Mouse (Mus musculus): ENCODE results near the gene Itga7.

- no peak for TF ChIP-seq CTCF (IDR thresholded peaks at IDR 0.05 in 2 of 3, conservative IDR thresholded peaks at IDR 0.05 in 1 of 3; ENCODE audit: control insufficient read depth in 1 of 3, insufficient read depth in 1 of 3, low read depth in 2 of 3, low read length in 3 of 3, poor library complexity in 1 of 3, severe bottlenecking in 1 of 3)
- no peak for TF ChIP-seq MEF2A (IDR thresholded peaks at IDR 0.05; ENCODE audit: extremely low read depth, insufficient replicate concordance, low read depth, low read length, poor library complexity, severe bottlenecking)
- TF ChIP-seq USF1 (IDR thresholded peaks at IDR 0.05; ENCODE audit: low read depth, low read length), result no peak
- no peak for TF ChIP-seq RAD21 (IDR thresholded peaks at IDR 0.05; ENCODE audit: low read depth, low read length)
- TF ChIP-seq NRF1 (IDR thresholded peaks at IDR 0.05; ENCODE audit: insufficient read depth, low read depth, low read length, poor library complexity, severe bottlenecking), result no peak
- no peak for TF ChIP-seq POLR2A (IDR thresholded peaks at IDR 0.05; ENCODE audit: control insufficient read depth in 1 of 2, insufficient read depth in 1 of 2, low read depth in 1 of 2, low read length in 2 of 2, poor library complexity in 1 of 2)
Measured at GRCm38 (mm10) chr10:128912268-128912667, 21.4 kb upstream of the Itga7 start.
